Mouse (Mus musculus) neural tube, postnatal 0 days (tissue): ENCODE results near the gene Gm3239. TPM values are rescaled to one million over a fixed set of nuclear protein-coding genes. Genes with fewer than 3 reads are reported as not detected.

Experiments
- polyA plus RNA-seq: library from polyadenylated mRNA; unstranded; fragments of >200 nt; fragmentation: Nextera tagmentation; extraction: Ambion mirVana; gene quantifications from 2 replicates; pipeline ENCODE4 v1.2.1, GENCODE M21; 2015

The Gm3239 gene
- 1.2 and 1.7 TPM in 2 replicates for polyA plus RNA-seq

GRCm38 (mm10) chr14:4663892-4664291 lies at the start of gene Gm3239:
TSS of gene Gm3239 (plus strand) at chr14:4664192.

GRCm38 (mm10) chr14:4632052-4632451 lies 31.9 kb upstream of the Gm3239 start, which contains the start of gene Gm8159:
TSS of gene Gm8159 (plus strand) at chr14:4632352.

GRCm38 (mm10) chr14:4708938-4709337 lies 44.9 kb downstream of the Gm3239 start, which contains the start of gene Gm7876:
TSS of gene Gm7876 (plus strand) at chr14:4709238.

Other genes starting within 250 kb of the Gm3239 start
- 4.5 and 4.7 TPM in 2 replicates for gene Gm3164, start 248.7 kb upstream of the Gm3239 start, polyA plus RNA-seq
- 0.53 TPM in 1 of 2 replicates, not detected in the other for gene Gm3173, start 233.2 kb upstream of the Gm3239 start, polyA plus RNA-seq
- gene Gm3182, start 182.4 kb upstream of the Gm3239 start, polyA plus RNA-seq, result not detected in 2 replicates
- not detected in 2 replicates for gene Gm3047, start 108.8 kb upstream of the Gm3239 start, polyA plus RNA-seq
- not detected in 2 replicates for gene Gm8159, start 31.8 kb upstream of the Gm3239 start, polyA plus RNA-seq
- not detected in 2 replicates for gene Gm7876, start 45.0 kb downstream of the Gm3239 start, polyA plus RNA-seq
- 3.2 TPM in 2 replicates for gene Gm3252, start 62.6 kb downstream of the Gm3239 start, polyA plus RNA-seq
- not detected in 2 replicates for gene Gm9602, start 112.1 kb downstream of the Gm3239 start, polyA plus RNA-seq
- gene Gm3269, start 173.9 kb downstream of the Gm3239 start, polyA plus RNA-seq, result not detected in 2 replicates
- gene Gm3264, start 191.4 kb downstream of the Gm3239 start, polyA plus RNA-seq, result 3.1 and 3.3 TPM in 2 replicates
- 0.17 and 0.27 TPM in 2 replicates for gene Gm3278, start 228.2 kb downstream of the Gm3239 start, polyA plus RNA-seq